Mouse (Mus musculus) MEL-GATA-1-ER (cell line): ENCODE measurements around the gene Hivep3.

ENCODE experiments used
- DNase-seq: peaks from one replicate; pipeline ENCODE4 v3.0.0-alpha.2; 2012; ENCODE audit warnings: low read depth; ENCODE audit errors: extremely low read depth

The Hivep3 gene

GRCm38 (mm10) chr4:120083700-120084099, 350.1 kb downstream of the Hivep3 start:
- no peak for DNase-seq

GRCm38 (mm10) chr4:120089536-120089935, 356.0 kb downstream of the Hivep3 start:
- DNase-seq: no peak

DNA sequence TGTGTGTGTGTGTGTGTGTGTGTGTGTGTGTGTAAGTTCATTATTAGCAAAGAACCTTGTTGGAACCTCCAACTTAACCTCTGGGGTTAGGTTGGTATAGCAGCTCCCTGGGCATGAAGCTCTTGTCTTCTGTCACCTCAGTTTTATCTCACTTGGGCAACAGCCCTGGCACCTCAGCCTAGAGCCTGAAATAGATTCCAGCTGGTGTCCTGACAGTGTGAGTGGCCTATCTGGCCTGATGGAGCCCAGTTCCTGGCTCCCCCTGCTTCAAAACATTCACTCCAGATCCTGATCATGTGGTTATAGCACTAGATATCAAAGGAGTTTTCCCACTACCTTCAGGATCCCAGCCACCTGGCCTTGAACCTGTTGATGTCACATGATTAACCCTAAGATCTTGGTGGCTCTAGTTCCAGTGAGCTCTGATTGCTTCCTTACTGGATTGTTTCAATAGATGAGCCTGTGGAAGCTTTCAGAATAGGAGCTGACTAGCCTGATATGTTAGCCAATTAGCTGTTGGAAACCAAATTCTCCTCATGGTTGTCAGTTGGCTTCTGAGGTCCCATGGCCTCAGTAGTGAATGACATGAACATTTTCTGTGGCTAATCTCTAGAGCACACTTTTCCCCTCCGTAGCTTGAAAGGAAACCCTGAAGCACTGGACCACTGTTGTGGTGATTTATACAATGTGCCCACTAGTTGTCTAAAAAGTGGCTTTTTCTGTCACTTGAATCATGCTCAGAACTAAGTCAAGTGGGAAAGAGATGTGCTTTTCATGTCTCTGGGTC, 358.6 kb downstream of the Hivep3 start:
- no peak for DNase-seq

DNA sequence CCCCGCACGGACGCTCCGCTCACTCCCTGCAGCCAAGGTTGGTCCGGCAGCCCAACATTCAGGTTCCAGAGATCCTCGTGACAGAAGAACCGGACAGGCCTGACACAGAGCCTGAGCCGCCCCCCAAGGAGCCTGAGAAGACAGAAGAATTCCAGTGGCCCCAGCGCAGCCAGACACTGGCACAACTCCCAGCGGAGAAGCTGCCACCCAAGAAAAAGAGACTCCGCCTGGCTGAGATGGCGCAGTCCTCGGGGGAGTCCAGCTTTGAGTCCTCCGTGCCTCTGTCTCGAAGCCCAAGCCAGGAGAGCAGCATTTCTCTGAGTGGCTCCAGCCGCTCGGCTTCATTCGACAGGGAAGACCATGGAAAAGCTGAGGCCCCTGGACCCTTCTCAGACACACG, 363.4 kb downstream of the Hivep3 start:
- DNase-seq: no peak

DNA sequence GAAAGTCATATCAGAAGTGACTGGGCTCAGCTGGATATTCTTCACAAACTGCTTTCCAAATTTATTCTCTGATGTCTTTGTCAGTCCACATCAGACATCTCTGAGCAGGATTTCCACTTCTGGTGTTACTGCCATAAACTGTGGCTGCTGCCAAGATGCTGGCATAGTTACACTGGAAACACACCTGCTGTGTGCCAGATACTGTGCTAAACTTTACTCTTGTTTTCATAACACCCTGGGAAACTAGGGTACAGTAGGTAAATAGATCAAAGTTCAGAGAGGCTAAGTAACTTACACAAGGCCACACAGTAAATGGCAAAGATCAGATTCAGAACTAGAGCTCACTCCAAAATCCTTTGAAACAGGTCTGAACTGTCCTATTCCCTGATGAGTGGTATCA, 367.6 kb downstream of the Hivep3 start:
- no peak for DNase-seq

- no peak for DNase-seq
Measured at GRCm38 (mm10) chr4:120104599-120104998, 371.0 kb downstream of the Hivep3 start.

DNA sequence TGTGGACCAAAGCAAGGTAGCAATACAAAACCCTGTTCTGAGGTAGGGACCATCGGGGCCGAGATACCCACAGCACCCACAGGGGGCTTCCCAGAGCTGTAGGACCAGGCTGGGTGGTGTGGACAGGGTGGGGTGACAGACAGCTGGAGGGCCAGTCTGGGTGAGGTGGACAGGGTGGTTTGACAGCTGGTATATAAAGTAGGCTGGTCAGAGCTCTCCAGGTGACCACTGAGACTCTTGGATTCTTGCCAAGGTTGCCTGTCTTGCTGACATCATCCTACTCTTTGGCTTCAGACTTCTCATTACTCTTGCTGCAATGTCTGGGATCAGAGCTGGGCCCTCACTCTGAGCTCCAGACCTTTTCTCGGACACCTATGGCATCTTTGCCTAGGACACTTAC, 372.8 kb downstream of the Hivep3 start:
- DNase-seq: no peak

DNA sequence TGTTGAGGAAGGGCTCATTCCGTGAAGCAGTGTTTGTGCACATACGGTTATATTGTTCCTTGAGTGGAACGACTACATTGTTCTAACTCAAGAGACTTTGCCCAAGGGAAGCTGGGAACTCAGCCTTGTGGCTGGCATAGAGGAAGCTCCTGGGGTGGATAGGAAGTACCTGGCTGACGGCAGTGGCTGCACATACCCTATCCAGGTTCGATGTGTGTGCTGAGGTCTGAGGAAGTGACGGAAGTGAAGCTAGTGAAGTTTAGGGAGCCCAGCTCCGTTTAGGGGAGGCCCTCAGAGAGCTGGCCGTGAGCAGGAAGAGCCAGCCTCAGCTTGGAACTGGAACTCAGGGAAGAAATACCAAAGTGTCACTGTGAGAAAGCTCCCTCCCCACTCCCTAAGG, 374.2 kb downstream of the Hivep3 start:
- no peak for DNase-seq

DNA sequence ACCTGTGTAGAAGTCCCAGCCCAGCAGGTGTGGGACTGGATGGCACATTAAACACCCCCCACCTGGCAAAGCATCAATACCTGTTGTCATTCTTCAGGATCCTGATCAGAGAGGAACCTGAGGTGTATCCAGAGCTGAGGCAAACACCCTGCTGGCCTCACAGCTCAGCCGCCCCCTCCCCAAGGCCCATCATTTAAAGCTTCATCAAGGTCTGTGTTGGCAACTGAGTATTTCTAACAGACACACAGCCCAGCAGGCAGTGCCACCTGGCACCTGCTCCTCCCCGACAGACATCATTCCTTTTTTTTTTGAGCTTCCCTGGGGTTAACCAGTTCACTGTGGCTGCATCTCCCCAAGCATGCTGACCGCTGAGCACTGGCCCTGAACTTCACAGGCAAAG, 381.9 kb downstream of the Hivep3 start:
- no peak for DNase-seq

- DNase-seq: no peak
Measured at GRCm38 (mm10) chr4:120116312-120116711, 382.7 kb downstream of the Hivep3 start.

DNA sequence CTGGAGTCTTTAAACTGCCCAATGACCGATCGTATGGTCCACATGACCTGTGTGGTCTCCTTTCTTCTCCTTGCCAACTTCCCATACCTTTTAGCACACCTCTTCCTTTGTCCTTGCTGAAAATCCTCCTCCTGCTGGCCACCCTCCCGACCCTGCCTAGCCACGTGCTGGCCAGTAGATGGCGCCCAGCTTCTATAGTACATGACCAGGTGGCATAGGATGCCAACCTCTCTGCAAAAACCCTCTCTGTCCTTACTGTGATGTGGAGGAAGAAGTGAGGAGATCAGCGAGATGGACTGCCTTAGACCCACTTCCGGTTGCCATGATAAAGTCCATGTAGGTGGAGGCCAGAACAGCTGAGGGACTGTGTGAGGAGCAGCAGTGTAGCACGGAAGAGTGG, 386.7 kb downstream of the Hivep3 start:
- no peak for DNase-seq

DNA sequence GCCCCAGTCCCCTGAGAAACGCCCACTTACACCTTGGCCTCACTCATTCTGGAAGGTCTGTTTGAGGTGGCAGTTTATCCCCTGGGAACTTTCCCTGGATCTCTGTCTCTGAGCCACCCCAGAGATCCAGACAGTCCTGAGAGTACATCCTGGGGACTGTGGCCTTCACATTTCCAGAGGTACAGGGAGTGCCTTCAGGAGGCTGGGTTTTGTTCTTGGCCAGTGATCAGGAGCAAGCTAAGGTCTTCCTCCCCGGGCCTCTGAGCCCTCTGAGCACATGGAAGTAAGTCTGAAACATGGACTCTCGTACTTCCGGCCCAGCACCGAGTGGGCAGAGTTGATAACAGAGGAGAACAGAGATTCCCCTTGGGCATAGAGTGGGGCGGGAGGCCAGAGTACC, 391.1 kb downstream of the Hivep3 start:
- DNase-seq: no peak

- no peak for DNase-seq
Measured at GRCm38 (mm10) chr4:120126047-120126446, 392.5 kb downstream of the Hivep3 start.

DNA sequence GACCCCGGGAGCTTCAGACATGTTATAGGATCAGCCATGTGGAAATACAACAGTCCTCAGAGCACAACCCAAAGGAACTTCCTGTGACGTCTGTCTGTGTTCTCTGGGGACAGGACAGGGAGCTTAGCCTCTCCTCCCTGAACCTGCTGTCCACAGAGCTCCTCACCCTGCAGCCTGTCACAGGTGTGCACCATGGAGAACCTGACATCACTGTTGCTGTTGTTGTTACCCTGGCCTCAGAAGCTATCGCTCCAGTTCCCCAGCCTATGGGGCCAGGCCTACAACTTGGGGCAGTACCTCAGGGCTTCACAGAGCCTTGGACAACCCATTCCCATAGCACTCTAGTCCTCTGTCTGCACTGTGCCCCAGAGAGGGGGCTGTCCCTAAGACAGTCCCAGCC, 393.7 kb downstream of the Hivep3 start:
- DNase-seq: no peak

- no peak for DNase-seq
Measured at GRCm38 (mm10) chr4:120128033-120128432, 394.4 kb downstream of the Hivep3 start.

- no peak for DNase-seq
Measured at GRCm38 (mm10) chr4:120129233-120129885, 395.8 kb downstream of the Hivep3 start.

DNA sequence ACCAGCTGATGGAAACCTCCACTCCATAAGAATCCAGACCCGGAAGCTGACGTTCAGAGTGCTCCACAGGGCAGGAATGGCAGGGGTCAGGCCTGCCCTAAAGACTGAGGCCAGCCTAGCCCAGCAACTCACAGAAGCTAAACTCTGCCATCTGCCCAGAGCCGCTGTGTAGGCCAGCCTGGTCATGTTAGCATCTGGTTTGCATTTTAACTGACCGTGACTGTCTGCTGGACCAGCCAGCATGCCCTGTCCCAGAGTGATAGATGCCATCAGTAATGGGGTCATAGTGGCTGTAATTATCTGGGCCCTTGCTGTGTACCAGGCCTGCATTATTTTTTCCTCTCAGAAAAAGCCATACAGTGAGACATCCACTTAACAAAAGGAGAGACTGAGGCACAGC, 397.3 kb downstream of the Hivep3 start:
- no peak for DNase-seq

- no peak for DNase-seq
Measured at GRCm38 (mm10) chr4:120131441-120132220, 398.0 kb downstream of the Hivep3 start.

DNA sequence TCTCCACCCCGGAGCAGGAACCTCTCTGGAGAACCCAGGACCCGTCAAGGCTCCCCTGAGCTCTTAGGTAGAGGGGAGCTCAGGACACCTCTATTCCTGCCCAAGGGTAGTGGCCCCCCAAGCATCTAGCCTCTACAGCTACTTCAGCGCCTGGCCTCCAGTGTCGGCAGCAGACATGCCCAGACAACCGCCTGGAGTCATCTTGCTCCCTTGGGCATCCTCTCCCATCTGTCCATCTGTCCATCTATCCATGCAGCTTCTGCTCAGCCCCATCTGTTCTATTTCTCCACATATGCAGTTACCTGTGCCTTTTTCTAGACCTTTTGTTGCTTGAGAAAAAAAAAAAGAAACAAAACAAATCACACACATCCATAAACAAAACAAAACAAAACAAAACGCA, 400.6 kb downstream of the Hivep3 start:
- no peak for DNase-seq

DNA sequence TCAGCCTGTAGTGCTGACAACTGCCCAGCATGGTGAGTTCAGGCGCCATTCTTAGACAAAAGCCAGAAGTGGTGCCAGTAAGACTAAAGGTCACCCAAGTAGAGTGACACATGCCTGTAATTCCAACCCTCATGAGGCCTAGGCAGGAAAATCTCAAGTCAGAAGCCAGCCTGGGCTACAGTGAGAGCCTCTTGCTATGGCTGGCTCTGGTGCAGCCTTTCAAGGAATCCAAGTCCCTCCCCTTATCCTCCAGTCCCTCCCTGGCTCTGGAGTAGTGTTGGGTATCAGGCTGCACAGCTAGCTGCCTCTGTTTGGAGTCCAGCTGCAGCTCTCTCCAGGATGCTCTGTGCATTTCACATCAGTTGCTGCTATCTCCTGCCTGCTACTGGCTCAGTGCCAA, 408.2 kb downstream of the Hivep3 start:
- DNase-seq: no peak

GRCm38 (mm10) chr4:120142905-120143304, 409.3 kb downstream of the Hivep3 start:
- DNase-seq: no peak

DNA sequence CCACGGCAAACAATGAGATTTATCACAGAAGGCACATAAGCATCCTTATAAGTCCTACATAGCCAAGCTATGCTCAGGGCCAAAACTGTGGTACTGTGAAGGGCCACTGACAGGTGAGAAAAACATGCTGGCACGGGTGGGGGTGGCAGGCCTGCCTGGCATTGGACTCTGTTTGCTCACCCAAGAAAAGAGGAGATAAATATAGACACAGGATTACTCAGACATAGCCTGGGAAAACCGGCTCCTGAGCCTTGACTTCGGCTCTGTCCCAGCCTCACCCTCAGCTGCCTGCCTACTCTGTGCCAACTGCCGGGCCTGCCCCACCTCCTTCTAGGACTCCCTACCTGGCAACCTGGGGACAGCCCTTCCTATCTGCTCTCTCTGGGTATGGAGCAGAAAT, 410.8 kb downstream of the Hivep3 start:
- no peak for DNase-seq
